Mouse (Mus musculus) cortical plate, adult 2 months (tissue): ENCODE measurements around the gene Lin9. TPM values are rescaled to one million over a fixed set of nuclear protein-coding genes. Genes with fewer than 3 reads are reported as not detected.
A peak's percentile ranks its signal among the peaks of the same experiment; 100 is the strongest.

ENCODE experiments used
- H3K27ac ChIP-seq: fragments of 200-500 bp; 2 replicates; pipeline ENCODE4 v1.5.1; 2012; ENCODE audit warnings: low read length, control low read depth, inconsistent platforms; ENCODE audit not compliant: insufficient read depth
- H3K4me1 ChIP-seq: fragments of 200-500 bp; 2 replicates; pipeline ENCODE4 v1.6.1; 2011; ENCODE audit warnings: low read length; ENCODE audit not compliant: control insufficient read depth, insufficient read depth
- H3K4me3 ChIP-seq: fragments of 200-500 bp; 2 replicates; pipeline ENCODE4 v1.5.1; 2011; ENCODE audit warnings: mild to moderate bottlenecking, low read length, control low read depth; ENCODE audit not compliant: insufficient read depth
- CTCF ChIP-seq: fragments of 200-500 bp; IDR thresholded peaks from 2 replicates; pipeline ENCODE4 v1.5.1; 2011; ENCODE audit warnings: mild to moderate bottlenecking, control low read depth, low read length; ENCODE audit not compliant: insufficient read depth; ENCODE audit errors: extremely low read depth
- POLR2A ChIP-seq: fragments of 200-500 bp; IDR thresholded peaks from 2 replicates; pipeline ENCODE4 v1.6.1; 2011; ENCODE audit warnings: mild to moderate bottlenecking, low read length, control low read depth; ENCODE audit not compliant: insufficient read depth; ENCODE audit errors: extremely low read depth
- polyA plus RNA-seq: library from polyadenylated mRNA; depleted of rRNA; stranded (reverse); fragments of >200 nt; gene quantifications from 2 replicates; pipeline ENCODE4 v1.2.3, GENCODE M21; 2012

Gene Lin9
- polyA plus RNA-seq, 1 experiment, result 2.8 TPM

- H3K4me1 ChIP-seq, result no peaks in the 10 kb centered on the region
- H3K4me3 ChIP-seq, result no peak overlapping the region
- TF ChIP-seq CTCF (no peak), POLR2A (no peak)
- no peak overlapping the region for H3K27ac ChIP-seq
Measured at GRCm38 (mm10) chr1:180698063-180698462, 57.1 kb downstream of the Lin9 start.

DNA sequence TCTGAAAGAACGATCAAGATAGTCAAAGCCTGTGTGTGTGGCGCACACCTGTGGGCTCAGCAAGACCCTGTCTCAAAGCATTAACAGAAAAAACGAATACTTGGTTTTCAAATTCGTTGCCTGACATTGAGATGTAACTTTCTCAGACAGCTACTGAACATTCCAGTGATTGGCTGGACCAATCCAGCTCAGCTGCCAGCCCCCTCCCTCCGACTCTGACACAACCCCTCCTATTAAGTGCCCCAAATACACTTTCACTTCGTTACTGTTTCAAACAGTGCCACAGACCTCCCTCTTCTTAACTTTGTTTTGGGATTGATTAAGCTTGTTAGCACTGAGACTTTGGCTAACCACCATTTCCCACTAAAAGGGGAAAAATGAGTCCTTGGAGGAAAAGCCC lies 62.5 kb downstream of the Lin9 start:
- TF ChIP-seq POLR2A, result no peak
- TF ChIP-seq CTCF, result no peak

GRCm38 (mm10) chr1:180707368-180707767 lies 66.4 kb downstream of the Lin9 start:
- TF ChIP-seq CTCF (no peak), POLR2A (no peak)
- Histone ChIP-seq H3K27ac (no peak overlapping the region), H3K4me3 (no peak overlapping the region), H3K4me1 (no peaks in the 10 kb centered on the region)

More for the DNA sequence above, 62.5 kb downstream of the Lin9 start:
- H3K4me1 ChIP-seq, result no peaks in the 10 kb centered on the region
- no peak overlapping the region for H3K4me3 ChIP-seq
- no peak overlapping the region for H3K27ac ChIP-seq

GRCm38 (mm10) chr1:180707813-180708212 lies 66.9 kb downstream of the Lin9 start:
- TF ChIP-seq CTCF, result no peak
- TF ChIP-seq POLR2A, result no peak
- Histone ChIP-seq H3K4me1 (no peaks in the 10 kb centered on the region), H3K27ac (no peak overlapping the region), H3K4me3 (no peak overlapping the region)

GRCm38 (mm10) chr1:180708935-180709776 lies 68.2 kb downstream of the Lin9 start:
- TF ChIP-seq CTCF (no peak), POLR2A (no peak)
- H3K4me1 ChIP-seq, result no peaks in the 10 kb centered on the region
- H3K4me3 ChIP-seq, result no peak overlapping the region
- H3K27ac ChIP-seq, result no peak overlapping the region

DNA sequence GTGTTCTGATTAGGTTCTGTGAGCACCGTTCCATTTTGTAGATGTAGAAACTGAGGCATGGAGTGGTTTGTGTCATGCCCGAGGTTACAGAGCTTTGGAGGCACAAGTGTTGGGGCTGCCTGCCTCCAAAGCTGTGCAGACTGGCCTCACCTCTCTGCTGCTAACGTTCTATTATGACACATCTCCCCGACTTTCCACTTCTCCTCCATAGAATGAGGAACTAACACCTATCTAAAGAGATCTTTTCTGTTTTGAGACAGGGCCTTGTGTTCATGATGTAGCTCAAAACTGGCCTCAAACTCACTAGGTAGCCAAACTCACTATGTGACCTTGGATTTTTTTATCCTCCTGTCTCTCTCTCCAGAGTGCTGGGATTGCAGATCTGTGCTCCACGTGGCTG lies 77.8 kb downstream of the Lin9 start:
- no peak overlapping the region for H3K4me3 ChIP-seq
- no peak overlapping the region for H3K27ac ChIP-seq
- H3K4me1 ChIP-seq, result no peaks in the 10 kb centered on the region
- TF ChIP-seq POLR2A (no peak), CTCF (no peak)

DNA sequence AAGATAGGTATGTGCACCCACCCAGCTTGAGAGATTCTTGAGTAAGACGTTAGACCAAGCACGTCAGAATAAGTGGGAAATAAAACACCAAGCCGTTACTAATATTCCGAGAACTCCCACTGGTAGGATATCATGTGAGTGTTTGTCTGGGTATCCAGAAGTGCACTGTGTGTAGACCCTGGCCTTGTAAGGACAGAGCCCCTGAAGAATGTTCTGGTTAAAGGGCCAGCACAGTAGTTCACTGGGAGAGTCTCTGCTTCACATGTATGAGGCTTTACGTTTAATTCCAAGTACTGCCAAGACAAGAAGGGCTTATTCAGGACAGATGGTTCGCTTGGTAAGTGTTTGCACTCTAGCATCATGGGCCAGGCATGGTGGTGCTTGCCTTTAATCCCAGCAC lies 78.5 kb downstream of the Lin9 start:
- Histone ChIP-seq H3K4me3 (no peak overlapping the region), H3K27ac (no peak overlapping the region), H3K4me1 (no peaks in the 10 kb centered on the region)
- TF ChIP-seq POLR2A (no peak), CTCF (no peak)

DNA sequence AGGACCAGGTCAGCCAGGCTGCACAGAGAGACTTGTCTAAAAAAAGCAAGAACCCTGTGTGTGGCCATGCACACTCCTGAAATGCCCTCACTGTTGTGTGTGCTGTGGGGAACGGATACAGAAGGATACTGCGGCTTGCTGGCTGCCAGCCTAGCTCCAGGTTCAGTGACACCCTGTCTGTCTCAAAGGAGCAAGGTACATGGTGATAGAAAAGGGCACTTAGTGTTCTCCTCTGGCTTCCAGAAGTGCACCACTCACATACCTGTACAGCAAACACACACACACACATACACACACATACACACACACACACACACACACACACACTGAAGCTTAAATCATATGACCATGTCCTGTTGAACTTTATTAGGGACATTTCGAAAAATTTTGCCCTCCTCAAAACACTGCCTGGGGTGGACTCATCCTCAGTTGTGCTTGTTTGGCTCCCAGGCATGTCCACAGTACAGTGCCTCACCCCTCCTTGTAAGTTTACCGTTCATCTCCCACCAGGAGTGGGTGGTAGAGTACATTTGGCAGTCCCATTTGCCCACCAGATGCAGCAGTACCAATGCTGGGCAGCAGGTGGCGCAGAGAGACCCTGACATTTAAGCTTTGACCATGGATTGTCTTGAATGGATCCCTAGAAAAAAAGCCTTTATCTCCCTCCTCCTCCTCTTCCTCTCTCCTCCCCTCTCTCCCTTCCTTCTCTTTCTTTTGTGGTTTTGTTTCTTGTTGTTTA lies 79.2 kb downstream of the Lin9 start:
- TF ChIP-seq CTCF, result peak; percentile 92
- no peak for TF ChIP-seq POLR2A
- Histone ChIP-seq H3K27ac (no peak overlapping the region), H3K4me1 (no peaks in the 10 kb centered on the region), H3K4me3 (no peak overlapping the region)

- H3K4me3 ChIP-seq, result no peak overlapping the region
- H3K4me1 ChIP-seq, result peaks cover 4% of the 10 kb centered on the region; the same call in 1 of the 2 replicates
- no peak for TF ChIP-seq CTCF
- TF ChIP-seq POLR2A, result no peak
Measured at GRCm38 (mm10) chr1:180722608-180723007, 81.7 kb downstream of the Lin9 start.

More at GRCm38 (mm10) chr1:180722608-180723007, 81.7 kb downstream of the Lin9 start:
- no peak overlapping the region for H3K27ac ChIP-seq
